26 mouse cellular contexts compared by ENCODE assay signal in the genomic region with DNA sequence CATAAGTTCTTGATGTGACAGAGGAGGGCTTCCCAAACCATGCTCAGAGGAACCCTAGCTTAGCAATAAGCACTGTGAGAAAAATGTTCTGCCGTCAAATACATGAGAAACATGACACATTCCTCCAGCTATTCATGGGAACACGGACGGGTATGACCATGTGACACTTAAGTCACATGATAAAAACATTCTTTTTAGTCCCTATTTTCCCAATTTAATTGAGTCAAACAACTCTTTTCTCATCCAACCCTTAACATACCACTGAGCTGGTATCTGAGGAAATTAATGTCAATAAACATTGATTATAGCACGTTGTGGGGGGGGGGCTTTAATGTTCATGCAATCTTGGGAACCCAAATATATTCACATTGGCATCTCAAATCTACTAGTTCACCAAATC. TPM values are rescaled to one million over a fixed set of nuclear protein-coding genes. Genes with fewer than 3 reads are reported as not detected.
A peak's percentile ranks its signal among the peaks of the same experiment; 100 is the strongest.
DNase-seq lines count a peak whose midpoint lies in the region; ATAC-seq lines count a peak whose summit lies in the region.
"Had no signal": no experiment of that assay in that cellular context is flagged by ENCODE, and none has a peak within 500 bp of the region (broad histone marks: within the 10 kb centered on the region; RNA-seq: fewer than 3 reads in every experiment).

No protein-coding gene starts in this region.

- intact Hi-C loops in heart, postnatal 36 days (cut with DNase I) = loop anchor here (2.0 to 5.0 kb wide), 2 partner anchors 27 to 39 kb away; partner anchors contain the start of gene Kcnk3

- H3K27ac ChIP-seq in heart, embryonic 11.5 days (ENCODE audit: low read depth, low read length) = peak overlapping the region; percentile 80; the same call in 1 of the 2 replicates
- peak overlapping the region; percentile 92 for H3K27ac ChIP-seq in heart, embryonic 16.5 days (ENCODE audit: low read length)
- H3K27ac ChIP-seq in midbrain, embryonic 11.5 days (ENCODE audit: low read depth, low read length) = no peak overlapping the region
- H3K27ac ChIP-seq in midbrain, embryonic 16.5 days (ENCODE audit: low read length) = no peak overlapping the region
- no peak overlapping the region for H3K27ac ChIP-seq in kidney, embryonic 16.5 days (ENCODE audit: low read length)
- H3K27ac ChIP-seq: kidney, embryonic 15.5 days; layer of hippocampus, adult 2 months; left cerebral cortex, adult 2 months; limb, embryonic 12.5 days; liver, embryonic 15.5 days; midbrain, embryonic 10.5 days; neural tube, embryonic 12.5 days had no signal

- no peaks in the 10 kb centered on the region for H3K9me3 ChIP-seq in heart, embryonic 11.5 days (replicated peaks; ENCODE audit: control insufficient read depth, low read length)
- no peaks in the 10 kb centered on the region for H3K9me3 ChIP-seq in heart, embryonic 16.5 days (replicated peaks; ENCODE audit: control insufficient read depth, low read length)
- no peaks in the 10 kb centered on the region for H3K9me3 ChIP-seq in midbrain, embryonic 11.5 days (ENCODE audit: control insufficient read depth, low read length)
- H3K9me3 ChIP-seq in midbrain, embryonic 16.5 days (replicated peaks; ENCODE audit: control insufficient read depth, low read length, poor library complexity, severe bottlenecking) = no peaks in the 10 kb centered on the region
- no peaks in the 10 kb centered on the region for H3K9me3 ChIP-seq in kidney, embryonic 16.5 days (ENCODE audit: low read length)
- H3K9me3 ChIP-seq: kidney, embryonic 15.5 days; limb, embryonic 12.5 days; liver, embryonic 15.5 days; midbrain, embryonic 10.5 days; neural tube, embryonic 12.5 days had no signal

- WGBS in heart, embryonic 11.5 days (ENCODE audit: insufficient replicate concordance) = 59% methylated on average over 4 of the region's 4 CpGs
- WGBS in heart, embryonic 16.5 days = 54% methylated on average over 4 of the region's 4 CpGs
- 84% methylated on average over 4 of the region's 4 CpGs for WGBS in midbrain, embryonic 11.5 days
- 79% methylated on average over 4 of the region's 4 CpGs for WGBS in midbrain, embryonic 16.5 days
- 74% methylated on average over 4 of the region's 4 CpGs for WGBS in kidney, embryonic 16.5 days

- H3K36me3 ChIP-seq in heart, embryonic 11.5 days (ENCODE audit: control insufficient read depth, insufficient read depth, low read length) = no peaks in the 10 kb centered on the region
- H3K36me3 ChIP-seq in heart, embryonic 16.5 days (ENCODE audit: control insufficient read depth, insufficient read depth) = no peaks in the 10 kb centered on the region
- no peaks in the 10 kb centered on the region for H3K36me3 ChIP-seq in midbrain, embryonic 11.5 days (ENCODE audit: control insufficient read depth, insufficient read depth, low read length)
- H3K36me3 ChIP-seq in midbrain, embryonic 16.5 days (ENCODE audit: control insufficient read depth, insufficient read depth, low read length) = no peaks in the 10 kb centered on the region
- no peaks in the 10 kb centered on the region for H3K36me3 ChIP-seq in kidney, embryonic 16.5 days (ENCODE audit: insufficient read depth, low read length)
- H3K36me3 ChIP-seq: kidney, embryonic 15.5 days; limb, embryonic 12.5 days; liver, embryonic 15.5 days; midbrain, embryonic 10.5 days; neural tube, embryonic 12.5 days had no signal

- H3K27me3 ChIP-seq in heart, embryonic 11.5 days (ENCODE audit: control insufficient read depth, insufficient read depth, low read length) = peaks cover 7% of the 10 kb centered on the region
- peaks cover 3% of the 10 kb centered on the region; the same call in 1 of the 2 replicates for H3K27me3 ChIP-seq in heart, embryonic 16.5 days (ENCODE audit: control insufficient read depth, insufficient read depth, low read length)
- H3K27me3 ChIP-seq in midbrain, embryonic 11.5 days (ENCODE audit: control insufficient read depth, insufficient read depth, low read length) = no peaks in the 10 kb centered on the region; the same call in 1 of the 2 replicates
- H3K27me3 ChIP-seq in midbrain, embryonic 16.5 days (ENCODE audit: control insufficient read depth, insufficient read depth, low read depth, low read length) = no peaks in the 10 kb centered on the region; the same call in 1 of the 2 replicates
- no peaks in the 10 kb centered on the region; the same call in 1 of the 2 replicates for H3K27me3 ChIP-seq in kidney, embryonic 16.5 days (ENCODE audit: insufficient read depth, low read length)

- no peak overlapping the region for H3K9ac ChIP-seq in heart, embryonic 11.5 days (ENCODE audit: low read depth, low read length)
- H3K9ac ChIP-seq in heart, embryonic 16.5 days (ENCODE audit: low read length) = no peak overlapping the region
- no peak overlapping the region for H3K9ac ChIP-seq in midbrain, embryonic 11.5 days (ENCODE audit: low read length)
- no peak overlapping the region for H3K9ac ChIP-seq in midbrain, embryonic 16.5 days (ENCODE audit: low read depth, low read length)
- H3K9ac ChIP-seq in kidney, embryonic 16.5 days (replicated peaks; ENCODE audit: low read length) = no peak overlapping the region
- H3K9ac ChIP-seq: kidney, embryonic 15.5 days; limb, embryonic 12.5 days; liver, embryonic 15.5 days; neural tube, embryonic 12.5 days had no signal

- no peak overlapping the region for H3K4me3 ChIP-seq in heart, embryonic 11.5 days (ENCODE audit: low read depth, low read length)
- H3K4me3 ChIP-seq in heart, embryonic 16.5 days (ENCODE audit: low read length) = no peak overlapping the region
- no peak overlapping the region for H3K4me3 ChIP-seq in midbrain, embryonic 11.5 days (ENCODE audit: low read depth, low read length)
- H3K4me3 ChIP-seq in midbrain, embryonic 16.5 days (ENCODE audit: low read depth, low read length) = no peak overlapping the region
- no peak overlapping the region for H3K4me3 ChIP-seq in kidney, embryonic 16.5 days (ENCODE audit: low read length)
- H3K4me3 ChIP-seq: erythroblast, embryonic 14.5 days; kidney, embryonic 15.5 days; layer of hippocampus, adult 2 months; left cerebral cortex, adult 2 months; limb, embryonic 12.5 days; liver, embryonic 15.5 days; midbrain, embryonic 10.5 days; myocyte; neural tube, embryonic 12.5 days had no signal

- no peak overlapping the region for H3K4me2 ChIP-seq in heart, embryonic 11.5 days
- no peak overlapping the region for H3K4me2 ChIP-seq in heart, embryonic 16.5 days (ENCODE audit: low read depth, low read length)
- no peak overlapping the region for H3K4me2 ChIP-seq in midbrain, embryonic 11.5 days
- no peak overlapping the region for H3K4me2 ChIP-seq in midbrain, embryonic 16.5 days (ENCODE audit: low read length)
- no peak overlapping the region for H3K4me2 ChIP-seq in kidney, embryonic 16.5 days (replicated peaks; ENCODE audit: low read depth, low read length)
- H3K4me2 ChIP-seq: kidney, embryonic 15.5 days; limb, embryonic 12.5 days; neural tube, embryonic 12.5 days had no signal

- no peak for ATAC-seq in heart, embryonic 11.5 days (replicated peaks; ENCODE audit: insufficient number of reproducible peaks, low FRiP score, low TSS enrichment)
- no peak for ATAC-seq in heart, embryonic 16.5 days (replicated peaks; ENCODE audit: extremely low read depth, insufficient read depth, low FRiP score)
- no peak for ATAC-seq in midbrain, embryonic 11.5 days (ENCODE audit: low FRiP score)
- ATAC-seq in midbrain, embryonic 16.5 days = no peak
- ATAC-seq in kidney, embryonic 16.5 days (ENCODE audit: low FRiP score, low TSS enrichment) = no peak
- ATAC-seq: CD4-positive, CD25-positive, alpha-beta regulatory T cell, adult 4 months; forebrain, embryonic 16.5 days; hindbrain, embryonic 16.5 days had no signal

- no peak for DNase-seq in heart, postnatal 4 days
- no peak for DNase-seq in heart, postnatal 36 days
- peak; percentile 78 for DNase-seq in midbrain, embryonic 11.5 days (ENCODE audit: low spot score, missing footprints)
- DNase-seq: cerebellum, adult 11-12 months; cerebellum, postnatal 10 days; kidney, adult 18-20 months; kidney, postnatal 36 days; right cerebral cortex, adult 18-20 months; spleen, adult 18-20 months had no signal

- peaks cover 52% of the 10 kb centered on the region for H3K4me1 ChIP-seq in heart, embryonic 11.5 days (ENCODE audit: control insufficient read depth, insufficient read depth, low read length)
- H3K4me1 ChIP-seq in heart, embryonic 16.5 days (ENCODE audit: control insufficient read depth, insufficient read depth, low read length) = peaks cover 50% of the 10 kb centered on the region
- no peaks in the 10 kb centered on the region for H3K4me1 ChIP-seq in midbrain, embryonic 11.5 days (ENCODE audit: control insufficient read depth, insufficient read depth, low read length)
- H3K4me1 ChIP-seq in midbrain, embryonic 16.5 days (ENCODE audit: control insufficient read depth, insufficient read depth, low read length) = peaks cover 2% of the 10 kb centered on the region; the same call in 1 of the 2 replicates
- peaks cover 12% of the 10 kb centered on the region; the same call in 1 of the 2 replicates for H3K4me1 ChIP-seq in kidney, embryonic 16.5 days (ENCODE audit: insufficient read depth, low read length)
- H3K4me1 ChIP-seq: neural tube, embryonic 12.5 days had no signal

RNA-seq across cellular contexts. Expression of gene Kcnk3, which starts 27.8 kb away (rescaled TPM):
- 36.8 and 37.8 TPM in 2 replicates for polyA plus RNA-seq in heart, embryonic 11.5 days (2014; fragmentation: Nextera tagmentation; extraction: Ambion mirVana)
- total RNA-seq in heart, postnatal 4 days (2021) = 100 to 1,000 TPM; 145 TPM
- 15.3 and 19.2 TPM in 2 replicates for polyA plus RNA-seq in heart, embryonic 16.5 days (2015; fragmentation: Nextera tagmentation; extraction: Ambion mirVana)
- total RNA-seq in heart, postnatal 36 days (2021) = 100 to 1,000 TPM; 234 to 245 TPM
- polyA plus RNA-seq in midbrain, embryonic 11.5 days (2014; fragmentation: Nextera tagmentation; extraction: Ambion mirVana) = 0.27 and 0.50 TPM in 2 replicates
- polyA plus RNA-seq in midbrain, embryonic 16.5 days (2015; fragmentation: Nextera tagmentation; extraction: Ambion mirVana) = 6.1 and 6.6 TPM in 2 replicates
- 2.0 and 5.5 TPM in 2 replicates for polyA plus RNA-seq in kidney, embryonic 16.5 days (2015; fragmentation: Nextera tagmentation; extraction: Ambion mirVana)
- total RNA-seq: megakaryocyte progenitor cell, adult 5-6 weeks had no signal
- polyA plus RNA-seq: erythroblast, embryonic 14.5 days had no signal

RNA-seq across cellular contexts. Expression of gene Slc35f6, which starts 31.9 kb away (rescaled TPM):
- 21.6 and 22.9 TPM in 2 replicates for polyA plus RNA-seq in heart, embryonic 11.5 days (2014; fragmentation: Nextera tagmentation; extraction: Ambion mirVana)
- total RNA-seq in heart, postnatal 4 days (2021) = 10 to 100 TPM; 35.1 to 38.5 TPM
- 25.6 and 25.7 TPM in 2 replicates for polyA plus RNA-seq in heart, embryonic 16.5 days (2015; fragmentation: Nextera tagmentation; extraction: Ambion mirVana)
- total RNA-seq in heart, postnatal 36 days (2021) = 10 to 100 TPM; 50.0 to 53.3 TPM
- polyA plus RNA-seq in midbrain, embryonic 11.5 days (2014; fragmentation: Nextera tagmentation; extraction: Ambion mirVana) = 22.6 and 28.4 TPM in 2 replicates
- polyA plus RNA-seq in midbrain, embryonic 16.5 days (2015; fragmentation: Nextera tagmentation; extraction: Ambion mirVana) = 32.3 and 33.0 TPM in 2 replicates
- 31.0 and 33.9 TPM in 2 replicates for polyA plus RNA-seq in kidney, embryonic 16.5 days (2015; fragmentation: Nextera tagmentation; extraction: Ambion mirVana)

RNA-seq across cellular contexts. Expression of gene Cenpa, which starts 50.8 kb away (rescaled TPM):
- 296 and 306 TPM in 2 replicates for polyA plus RNA-seq in heart, embryonic 11.5 days (2014; fragmentation: Nextera tagmentation; extraction: Ambion mirVana)
- 100 to 1,000 TPM; 141 to 145 TPM for total RNA-seq in heart, postnatal 4 days (2021)
- 210 and 225 TPM in 2 replicates for polyA plus RNA-seq in heart, embryonic 16.5 days (2015; fragmentation: Nextera tagmentation; extraction: Ambion mirVana)
- 10 to 100 TPM; 49.5 to 55.2 TPM for total RNA-seq in heart, postnatal 36 days (2021)
- 398 and 399 TPM in 2 replicates for polyA plus RNA-seq in midbrain, embryonic 11.5 days (2014; fragmentation: Nextera tagmentation; extraction: Ambion mirVana)
- 22.6 and 30.5 TPM in 2 replicates for polyA plus RNA-seq in midbrain, embryonic 16.5 days (2015; fragmentation: Nextera tagmentation; extraction: Ambion mirVana)
- 266 and 282 TPM in 2 replicates for polyA plus RNA-seq in kidney, embryonic 16.5 days (2015; fragmentation: Nextera tagmentation; extraction: Ambion mirVana)

Comparison
In these comparisons a context has a peak if more than half of its experiments do, and no peak if none do; other contexts are left out.
1. H3K27ac ChIP-seq: peak in heart, embryonic 11.5 days (single experiment) and heart, embryonic 16.5 days (single experiment); none in midbrain, embryonic 11.5 days (single experiment), midbrain, embryonic 16.5 days (single experiment) and kidney, embryonic 16.5 days (single experiment).